Mouse (Mus musculus) testis, adult 2 months (tissue): Measurements from ENCODE around the gene Lig3.

Experiments
- CTCF ChIP-seq: fragments of 200-500 bp; IDR thresholded peaks from 2 replicates; pipeline ENCODE4 v1.5.1; 2012; ENCODE audit warnings: low read depth, mild to moderate bottlenecking, inconsistent platforms, low read length, moderate library complexity; ENCODE audit not compliant: control insufficient read depth, insufficient read depth, insufficient replicate concordance
- POLR2A ChIP-seq: fragments of 200-500 bp; IDR thresholded peaks from 2 replicates; pipeline ENCODE4 v1.6.1; 2012; ENCODE audit warnings: low read depth, mild to moderate bottlenecking, inconsistent platforms, low read length, moderate library complexity; ENCODE audit not compliant: control insufficient read depth

- TF ChIP-seq CTCF (no peak), POLR2A (no peak)
Observed at GRCm38 (mm10) chr11:82807370-82807769, 26.5 kb downstream of the Lig3 start.
